Mouse (Mus musculus): Measurements from ENCODE around the gene Uncx. TPM values are rescaled to one million over a fixed set of nuclear protein-coding genes. Genes with fewer than 3 reads are reported as not detected.

Uncx gene
- polyA plus RNA-seq, 1 experiment from 2014 or later, result not detected

GRCm38 (mm10) chr5:139565462-139565861 is 22.2 kb downstream of the Uncx start:
- peaks cover 20% of the 10 kb centered on the region for H3K27me3 ChIP-seq (ENCODE audit: control insufficient read depth, insufficient read depth, low read length)
- ATAC-seq (ENCODE audit: insufficient number of reproducible peaks, insufficient read depth, low FRiP score, low read depth), result no peak

DNA sequence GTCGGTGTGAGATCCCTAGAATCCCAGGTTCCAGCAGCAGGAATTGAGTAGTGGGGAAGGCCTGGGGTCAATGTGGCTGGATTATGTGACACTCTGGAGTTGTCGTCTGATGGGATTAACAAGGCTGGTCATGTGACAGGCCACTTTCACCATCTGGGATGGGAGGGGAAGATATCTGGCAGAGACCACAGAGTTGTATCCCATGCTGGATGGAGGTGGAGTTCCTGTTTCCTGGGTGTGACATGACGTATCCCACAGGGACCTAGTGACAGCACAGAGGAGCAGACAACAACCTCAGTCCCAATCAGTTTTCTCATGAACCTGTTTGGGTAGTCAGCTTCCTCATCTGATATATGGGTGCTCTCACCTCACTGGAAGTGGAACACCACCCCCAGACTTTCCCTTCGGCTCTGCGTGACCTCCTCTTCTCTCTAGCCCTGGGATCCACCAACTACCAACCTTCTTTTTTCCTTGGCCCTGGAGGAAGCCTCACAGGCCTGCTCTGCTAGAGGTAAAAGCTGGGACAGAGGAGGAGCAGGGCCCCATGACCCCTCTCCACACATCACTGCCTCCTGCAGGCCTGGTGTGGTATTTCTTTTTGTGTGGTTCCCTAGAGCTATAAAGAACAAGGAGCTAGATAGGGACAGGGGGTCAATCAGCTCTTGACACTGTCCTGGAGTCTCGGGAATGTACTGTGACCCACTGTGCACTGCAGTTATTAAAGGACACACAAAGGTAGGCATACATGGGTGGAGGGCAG is 23.5 kb downstream of the Uncx start:
- no peak overlapping the region for H3K9ac ChIP-seq (replicated peaks; ENCODE audit: low read depth, low read length)
- no peak overlapping the region for H3K4me3 ChIP-seq (ENCODE audit: low read depth, low read length)
- no peak for ATAC-seq (ENCODE audit: insufficient number of reproducible peaks, insufficient read depth, low FRiP score, low read depth)
- 70% methylated on average over 6 of the region's 6 CpGs for WGBS
- no peak overlapping the region for H3K4me2 ChIP-seq (replicated peaks; ENCODE audit: low read depth, low read length)
- H3K4me1 ChIP-seq (ENCODE audit: control insufficient read depth, insufficient read depth, low read length), result no peaks in the 10 kb centered on the region
- H3K27me3 ChIP-seq (ENCODE audit: control insufficient read depth, insufficient read depth, low read length), result peaks cover 19% of the 10 kb centered on the region
- H3K9me3 ChIP-seq (ENCODE audit: control insufficient read depth, low read depth, low read length), result no peaks in the 10 kb centered on the region
- H3K27ac ChIP-seq (ENCODE audit: low read length), result no peak overlapping the region
- no peaks in the 10 kb centered on the region for H3K36me3 ChIP-seq (ENCODE audit: control insufficient read depth, insufficient read depth, low read length)

More at GRCm38 (mm10) chr5:139565462-139565861, 22.2 kb downstream of the Uncx start:
- Histone ChIP-seq H3K27ac (ENCODE audit: low read length) (no peak overlapping the region), H3K36me3 (ENCODE audit: control insufficient read depth, insufficient read depth, low read length) (no peaks in the 10 kb centered on the region), H3K4me3 (ENCODE audit: low read depth, low read length) (no peak overlapping the region), H3K4me1 (ENCODE audit: control insufficient read depth, insufficient read depth, low read length) (no peaks in the 10 kb centered on the region), H3K9ac (replicated peaks; ENCODE audit: low read depth, low read length) (no peak overlapping the region), H3K4me2 (replicated peaks; ENCODE audit: low read depth, low read length) (no peak overlapping the region), H3K9me3 (ENCODE audit: control insufficient read depth, low read depth, low read length) (no peaks in the 10 kb centered on the region)
- 53% methylated on average over 4 of the region's 4 CpGs for WGBS

GRCm38 (mm10) chr5:139568079-139568478 is 24.8 kb downstream of the Uncx start:
- no peak for ATAC-seq (ENCODE audit: insufficient number of reproducible peaks, insufficient read depth, low FRiP score, low read depth)
- no peaks in the 10 kb centered on the region for H3K4me1 ChIP-seq (ENCODE audit: control insufficient read depth, insufficient read depth, low read length)
- H3K9ac ChIP-seq (replicated peaks; ENCODE audit: low read depth, low read length), result no peak overlapping the region
- 38% methylated on average over 2 of the region's 2 CpGs for WGBS
- H3K36me3 ChIP-seq (ENCODE audit: control insufficient read depth, insufficient read depth, low read length), result no peaks in the 10 kb centered on the region
- H3K9me3 ChIP-seq (ENCODE audit: control insufficient read depth, low read depth, low read length), result no peaks in the 10 kb centered on the region
- H3K4me3 ChIP-seq (ENCODE audit: low read depth, low read length), result no peak overlapping the region
- no peak overlapping the region for H3K27ac ChIP-seq (ENCODE audit: low read length)
- peaks cover 17% of the 10 kb centered on the region for H3K27me3 ChIP-seq (ENCODE audit: control insufficient read depth, insufficient read depth, low read length)
- no peak overlapping the region for H3K4me2 ChIP-seq (replicated peaks; ENCODE audit: low read depth, low read length)

GRCm38 (mm10) chr5:139572526-139572925 is 29.2 kb downstream of the Uncx start:
- Histone ChIP-seq H3K9me3 (ENCODE audit: control insufficient read depth, low read depth, low read length) (no peaks in the 10 kb centered on the region), H3K27me3 (ENCODE audit: control insufficient read depth, insufficient read depth, low read length) (0 out of 2 replicates have a peak, but pooled peaks cover 5% of the 10 kb centered on the region), H3K27ac (ENCODE audit: low read length) (no peak overlapping the region), H3K4me2 (replicated peaks; ENCODE audit: low read depth, low read length) (no peak overlapping the region), H3K4me3 (ENCODE audit: low read depth, low read length) (no peak overlapping the region), H3K4me1 (ENCODE audit: control insufficient read depth, insufficient read depth, low read length) (no peaks in the 10 kb centered on the region), H3K9ac (replicated peaks; ENCODE audit: low read depth, low read length) (no peak overlapping the region), H3K36me3 (ENCODE audit: control insufficient read depth, insufficient read depth, low read length) (no peaks in the 10 kb centered on the region)
- ATAC-seq (ENCODE audit: insufficient number of reproducible peaks, insufficient read depth, low FRiP score, low read depth), result no peak
- WGBS, result 17% methylated on average over 7 of the region's 7 CpGs

- H3K4me1 ChIP-seq (ENCODE audit: control insufficient read depth, insufficient read depth, low read length), result no peaks in the 10 kb centered on the region
- no peaks in the 10 kb centered on the region for H3K9me3 ChIP-seq (ENCODE audit: control insufficient read depth, low read depth, low read length)
- no peak overlapping the region for H3K27ac ChIP-seq (ENCODE audit: low read length)
- H3K27me3 ChIP-seq (ENCODE audit: control insufficient read depth, insufficient read depth, low read length), result 0 out of 2 replicates have a peak, but pooled peaks cover 5% of the 10 kb centered on the region
- H3K36me3 ChIP-seq (ENCODE audit: control insufficient read depth, insufficient read depth, low read length), result no peaks in the 10 kb centered on the region
- H3K4me3 ChIP-seq (ENCODE audit: low read depth, low read length), result no peak overlapping the region
- no peak for ATAC-seq (ENCODE audit: insufficient number of reproducible peaks, insufficient read depth, low FRiP score, low read depth)
- no peak overlapping the region for H3K4me2 ChIP-seq (replicated peaks; ENCODE audit: low read depth, low read length)
- 65% methylated on average over 7 of the region's 7 CpGs for WGBS
- H3K9ac ChIP-seq (replicated peaks; ENCODE audit: low read depth, low read length), result no peak overlapping the region
These were observed 30.5 kb downstream of the Uncx start for GRCm38 (mm10) chr5:139573606-139574311.

- Histone ChIP-seq H3K36me3 (ENCODE audit: control insufficient read depth, insufficient read depth, low read length) (no peaks in the 10 kb centered on the region), H3K4me3 (ENCODE audit: low read depth, low read length) (no peak overlapping the region), H3K4me1 (ENCODE audit: control insufficient read depth, insufficient read depth, low read length) (no peaks in the 10 kb centered on the region), H3K9ac (replicated peaks; ENCODE audit: low read depth, low read length) (no peak overlapping the region), H3K27ac (ENCODE audit: low read length) (no peak overlapping the region), H3K4me2 (replicated peaks; ENCODE audit: low read depth, low read length) (no peak overlapping the region), H3K9me3 (ENCODE audit: control insufficient read depth, low read depth, low read length) (no peaks in the 10 kb centered on the region), H3K27me3 (ENCODE audit: control insufficient read depth, insufficient read depth, low read length) (peaks cover 5% of the 10 kb centered on the region)
- WGBS, result 57% methylated on average over 9 of the region's 9 CpGs
- no peak for ATAC-seq (ENCODE audit: insufficient number of reproducible peaks, insufficient read depth, low FRiP score, low read depth)
These were observed 31.8 kb downstream of the Uncx start for GRCm38 (mm10) chr5:139575054-139575453.

GRCm38 (mm10) chr5:139580171-139580743 is 37.0 kb downstream of the Uncx start:
- H3K4me3 ChIP-seq (ENCODE audit: low read depth, low read length), result no peak overlapping the region
- H3K9me3 ChIP-seq (ENCODE audit: control insufficient read depth, low read depth, low read length), result no peaks in the 10 kb centered on the region
- no peak for ATAC-seq (ENCODE audit: insufficient number of reproducible peaks, insufficient read depth, low FRiP score, low read depth)
- peaks cover 46% of the 10 kb centered on the region for H3K27me3 ChIP-seq (ENCODE audit: control insufficient read depth, insufficient read depth, low read length)
- no peaks in the 10 kb centered on the region for H3K36me3 ChIP-seq (ENCODE audit: control insufficient read depth, insufficient read depth, low read length)
- no peak overlapping the region for H3K27ac ChIP-seq (ENCODE audit: low read length)
- WGBS, result 24% methylated on average over 27 of the region's 27 CpGs
- 0 out of 2 replicates have a peak, but pooled peaks cover 2% of the 10 kb centered on the region for H3K4me1 ChIP-seq (ENCODE audit: control insufficient read depth, insufficient read depth, low read length)
- no peak overlapping the region for H3K9ac ChIP-seq (replicated peaks; ENCODE audit: low read depth, low read length)
- H3K4me2 ChIP-seq (replicated peaks; ENCODE audit: low read depth, low read length), result no peak overlapping the region

GRCm38 (mm10) chr5:139581308-139581868 is 38.1 kb downstream of the Uncx start:
- H3K4me2 ChIP-seq (replicated peaks; ENCODE audit: low read depth, low read length), result no peak overlapping the region
- no peak overlapping the region for H3K9ac ChIP-seq (replicated peaks; ENCODE audit: low read depth, low read length)
- 0 out of 2 replicates have a peak, but pooled peaks have one; percentile 33 for ATAC-seq (ENCODE audit: insufficient number of reproducible peaks, insufficient read depth, low FRiP score, low read depth)
- H3K27me3 ChIP-seq (ENCODE audit: control insufficient read depth, insufficient read depth, low read length), result peaks cover 56% of the 10 kb centered on the region
- no peaks in the 10 kb centered on the region for H3K9me3 ChIP-seq (ENCODE audit: control insufficient read depth, low read depth, low read length)
- 0 out of 2 replicates have a peak, but pooled peaks cover 2% of the 10 kb centered on the region for H3K4me1 ChIP-seq (ENCODE audit: control insufficient read depth, insufficient read depth, low read length)
- no peaks in the 10 kb centered on the region for H3K36me3 ChIP-seq (ENCODE audit: control insufficient read depth, insufficient read depth, low read length)
- WGBS, result 7% methylated on average over 10 of the region's 10 CpGs
- no peak overlapping the region for H3K27ac ChIP-seq (ENCODE audit: low read length)
- no peak overlapping the region for H3K4me3 ChIP-seq (ENCODE audit: low read depth, low read length)

All from stomach, embryonic 14.5 days (tissue).